Mouse (Mus musculus): ENCODE measurements at regions not wholly inside any gene's neighbourhood (a gene's known extent, or its start where the extent isn't known, plus 50 kb on each side); places are given as distances from the start of the nearest gene placed in this dataset.
"Not testable (repeated sequence)": the region's sequence is repeated elsewhere in the genome, so short reads cannot be mapped to it uniquely, and the experiment has no call there.

GRCm38 (mm10) chrX:93888480-93888879, 56.5 kb upstream of the Pdk3 start:
- DNase-seq (ENCODE audit: extremely low read depth, insufficient read length, low spot score) = no peak

GRCm38 (mm10) chrX:93888966-93889365, 57.0 kb upstream of the Pdk3 start:
- no peak for DNase-seq (ENCODE audit: extremely low read depth, insufficient read length, low spot score)

- peak; percentile 56 for DNase-seq (ENCODE audit: extremely low read depth, insufficient read length, low spot score)
Observed at GRCm38 (mm10) chrX:93889394-93890042, 57.5 kb upstream of the Pdk3 start.

GRCm38 (mm10) chrX:93896838-93897820, 65.1 kb upstream of the Pdk3 start:
- DNase-seq (ENCODE audit: extremely low read depth, insufficient read length, low spot score) = no peak

GRCm38 (mm10) chrX:93903209-93903608, 65.2 kb upstream of the AU015836 start:
- DNase-seq (ENCODE audit: extremely low read depth, insufficient read length, low spot score) = no peak

- DNase-seq (ENCODE audit: extremely low read depth, insufficient read length, low spot score) = no peak
Observed at GRCm38 (mm10) chrX:93905531-93905930, 62.9 kb upstream of the AU015836 start.

GRCm38 (mm10) chrX:93911087-93911840, 57.2 kb upstream of the AU015836 start:
- peak; percentile 49 for DNase-seq (ENCODE audit: extremely low read depth, insufficient read length, low spot score)

- no peak for DNase-seq (ENCODE audit: extremely low read depth, insufficient read length, low spot score)
Observed at GRCm38 (mm10) chrX:93915548-93915947, 52.9 kb upstream of the AU015836 start.

- DNase-seq (ENCODE audit: extremely low read depth, insufficient read length, low spot score) = not testable (repeated sequence)
Observed at GRCm38 (mm10) chrX:93917367-93917766, 51.1 kb upstream of the AU015836 start.
